In genomic region chr1:44122256-44122655, GRCm38 (mm10) we compare ENCODE assay signal across 19 mouse cellular contexts. TPM values are rescaled to one million over a fixed set of nuclear protein-coding genes. Genes with fewer than 3 reads are reported as not detected.
DNase-seq lines count a peak whose midpoint lies in the region; ATAC-seq lines count a peak whose summit lies in the region.
"Had no signal": no experiment of that assay in that cellular context is flagged by ENCODE, and none has a peak within 500 bp of the region (broad histone marks: within the 10 kb centered on the region; RNA-seq: fewer than 3 reads in every experiment).

No protein-coding gene starts in this region.

- H3K27ac ChIP-seq in heart, embryonic 11.5 days (ENCODE audit: low read depth, low read length) = no peak overlapping the region
- H3K27ac ChIP-seq: hindbrain, embryonic 10.5 days; intestine, embryonic 15.5 days; limb, embryonic 15.5 days; stomach, embryonic 15.5 days had no signal

- peak; percentile 63 for DNase-seq in CD4-positive, CD25-positive, alpha-beta regulatory T cell, adult 2 months (ENCODE audit: low read depth, low spot score)
- peak; percentile 14 for DNase-seq in c-Kit-positive CD71-negative TER-119-negative erythroid progenitor cells, embryonic 14.5 days (ENCODE audit: low read depth)
- peak; percentile 37 for DNase-seq in thymus, postnatal 14 days
- no peak for DNase-seq in right cerebral cortex, postnatal 36 days (ENCODE audit: low spot score in 2 of 2)
- DNase-seq in ovary, postnatal 10 days (ENCODE audit: low spot score) = no peak
- no peak for DNase-seq in gastrocnemius, postnatal 10 days
- DNase-seq: adrenal gland, postnatal 14 days; B cell, adult 2 months; cerebellum, adult 8-10 months; forebrain, postnatal 0 days; gastrocnemius, postnatal 36 days; lung, postnatal 10 days; retina, postnatal 1 day had no signal

- H3K4me3 ChIP-seq in heart, embryonic 11.5 days (ENCODE audit: low read depth, low read length) = no peak overlapping the region
- H3K4me3 ChIP-seq: hindbrain, embryonic 10.5 days; intestine, embryonic 15.5 days; limb, embryonic 15.5 days; stomach, embryonic 15.5 days had no signal

- no peak overlapping the region for H3K9ac ChIP-seq in heart, embryonic 11.5 days (ENCODE audit: low read depth, low read length)
- H3K9ac ChIP-seq: forebrain, postnatal 0 days; intestine, embryonic 15.5 days; limb, embryonic 15.5 days; stomach, embryonic 15.5 days had no signal

- 78% methylated on average over 3 of the region's 3 CpGs for WGBS in heart, embryonic 11.5 days (ENCODE audit: insufficient replicate concordance)

- H3K36me3 ChIP-seq in heart, embryonic 11.5 days (ENCODE audit: control insufficient read depth, insufficient read depth, low read length) = no peaks in the 10 kb centered on the region

- no peaks in the 10 kb centered on the region for H3K4me1 ChIP-seq in heart, embryonic 11.5 days (ENCODE audit: control insufficient read depth, insufficient read depth, low read length)
- H3K4me1 ChIP-seq: intestine, embryonic 15.5 days; stomach, embryonic 15.5 days had no signal

- no peaks in the 10 kb centered on the region for H3K27me3 ChIP-seq in heart, embryonic 11.5 days (ENCODE audit: control insufficient read depth, insufficient read depth, low read length)
- H3K27me3 ChIP-seq: intestine, embryonic 15.5 days; limb, embryonic 15.5 days; stomach, embryonic 15.5 days had no signal

- no peaks in the 10 kb centered on the region for H3K9me3 ChIP-seq in heart, embryonic 11.5 days (replicated peaks; ENCODE audit: control insufficient read depth, low read length)
- H3K9me3 ChIP-seq: hindbrain, embryonic 10.5 days; intestine, embryonic 15.5 days; limb, embryonic 15.5 days; stomach, embryonic 15.5 days had no signal

- peak; percentile 37 for ATAC-seq in megakaryocyte progenitor cell, adult 5-6 weeks (replicated peaks; ENCODE audit: poor library complexity)
- ATAC-seq in heart, embryonic 11.5 days (replicated peaks; ENCODE audit: insufficient number of reproducible peaks, low FRiP score, low TSS enrichment) = no peak
- ATAC-seq: forebrain, postnatal 0 days; intestine, embryonic 15.5 days had no signal

- H3K4me2 ChIP-seq in heart, embryonic 11.5 days = no peak overlapping the region
- H3K4me2 ChIP-seq: intestine, embryonic 15.5 days; limb, embryonic 15.5 days; stomach, embryonic 15.5 days had no signal

RNA-seq across cellular contexts. Expression of gene Bivm, which starts 3.5 kb away (rescaled TPM):
- total RNA-seq in megakaryocyte progenitor cell, adult 5-6 weeks (2015) = 17.9 and 20.6 TPM in 2 replicates
- total RNA-seq in megakaryocyte progenitor cell, adult 5-6 weeks (2017) = 10.1 and 10.9 TPM in 2 replicates
- 15.8 and 16.9 TPM in 2 replicates for polyA plus RNA-seq in heart, embryonic 11.5 days (2014; fragmentation: Nextera tagmentation; extraction: Ambion mirVana)
- total RNA-seq in gastrocnemius, postnatal 10 days (2021) = 1 to 10 TPM; 8.1 to 8.8 TPM

RNA-seq across cellular contexts. Expression of gene Kdelc1, which starts 3.6 kb away (rescaled TPM):
- total RNA-seq in megakaryocyte progenitor cell, adult 5-6 weeks (2015) = 38.7 and 41.8 TPM in 2 replicates
- total RNA-seq in megakaryocyte progenitor cell, adult 5-6 weeks (2017) = 34.3 and 35.7 TPM in 2 replicates
- polyA plus RNA-seq in heart, embryonic 11.5 days (2014; fragmentation: Nextera tagmentation; extraction: Ambion mirVana) = 56.4 and 57.5 TPM in 2 replicates
- total RNA-seq in gastrocnemius, postnatal 10 days (2021) = 10 to 100 TPM; 12.3 to 14.3 TPM

RNA-seq across cellular contexts. Expression of gene Tex30, which starts 20.0 kb away (rescaled TPM):
- 104 and 105 TPM in 2 replicates for total RNA-seq in megakaryocyte progenitor cell, adult 5-6 weeks (2015)
- total RNA-seq in megakaryocyte progenitor cell, adult 5-6 weeks (2017) = 69.6 and 78.2 TPM in 2 replicates
- polyA plus RNA-seq in heart, embryonic 11.5 days (2014; fragmentation: Nextera tagmentation; extraction: Ambion mirVana) = 81.8 and 82.9 TPM in 2 replicates
- total RNA-seq in gastrocnemius, postnatal 10 days (2021) = 1 to 10 TPM; 5.5 to 6.8 TPM

RNA-seq across cellular contexts. Expression of gene Ercc5, which starts 25.3 kb away (rescaled TPM):
- total RNA-seq in megakaryocyte progenitor cell, adult 5-6 weeks (2015) = 5.9 and 7.1 TPM in 2 replicates
- total RNA-seq in megakaryocyte progenitor cell, adult 5-6 weeks (2017) = 6.2 and 12.7 TPM in 2 replicates
- 17.3 and 17.8 TPM in 2 replicates for polyA plus RNA-seq in heart, embryonic 11.5 days (2014; fragmentation: Nextera tagmentation; extraction: Ambion mirVana)
- 10 to 100 TPM; 10.7 to 12.6 TPM for total RNA-seq in gastrocnemius, postnatal 10 days (2021)

Comparison
In these comparisons a context has a peak if more than half of its experiments do, and no peak if none do; other contexts are left out.
1. DNase-seq: peak in CD4-positive, CD25-positive, alpha-beta regulatory T cell, adult 2 months (single experiment), c-Kit-positive CD71-negative TER-119-negative erythroid progenitor cells, embryonic 14.5 days (single experiment) and thymus, postnatal 14 days (single experiment); none in right cerebral cortex, postnatal 36 days (0 of 2), ovary, postnatal 10 days (single experiment) and gastrocnemius, postnatal 10 days (single experiment).
2. RNA of gene Tex30, which starts 20.0 kb away (total RNA-seq): 69.6 to 105 TPM in megakaryocyte progenitor cell, adult 5-6 weeks; 5.5 to 6.8 TPM in gastrocnemius, postnatal 10 days; every median in the first group is over 4 times any median in the second.